ENCODE assay signal across 15 mouse cellular contexts in the genomic region with DNA sequence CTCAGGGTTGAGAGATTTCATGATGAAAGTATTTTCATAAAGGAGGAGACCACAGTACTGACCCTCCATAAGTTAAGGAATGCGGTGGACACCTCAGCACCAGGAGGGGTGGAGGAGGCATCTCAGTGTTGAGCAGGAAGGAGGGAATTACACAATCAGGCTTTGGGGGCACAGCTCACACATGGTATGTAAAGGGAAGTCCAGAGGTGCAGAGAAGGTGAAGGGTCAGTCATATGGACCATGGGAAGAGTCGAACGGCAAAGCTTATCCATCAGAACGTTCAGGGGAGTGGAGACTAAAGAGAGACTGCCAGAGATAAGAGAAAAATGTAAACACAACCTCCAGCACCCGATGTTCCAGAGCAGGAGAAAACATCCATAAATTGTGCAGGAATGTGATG.
DNase-seq lines count a peak whose midpoint lies in the region; ATAC-seq and TF ChIP-seq lines count a peak whose summit lies in the region.
"Had no signal": no experiment of that assay in that cellular context is flagged by ENCODE, and none has a peak within 500 bp of the region (broad histone marks: within the 10 kb centered on the region; RNA-seq: fewer than 3 reads in every experiment).

No protein-coding gene starts in this region.

- H3K36me3 ChIP-seq in kidney, postnatal 0 days (ENCODE audit: insufficient read depth, low read length), result no peaks in the 10 kb centered on the region
- H3K36me3 ChIP-seq in embryonic facial prominence, embryonic 14.5 days (ENCODE audit: control insufficient read depth, insufficient read depth, low read length), result no peaks in the 10 kb centered on the region
- no peaks in the 10 kb centered on the region for H3K36me3 ChIP-seq in limb, embryonic 10.5 days
- no peaks in the 10 kb centered on the region for H3K36me3 ChIP-seq in stomach, embryonic 15.5 days
- H3K36me3 ChIP-seq: midbrain, embryonic 12.5 days had no signal

- H3K27me3 ChIP-seq in kidney, postnatal 0 days (ENCODE audit: insufficient read depth, low read length), result no peaks in the 10 kb centered on the region
- no peaks in the 10 kb centered on the region for H3K27me3 ChIP-seq in embryonic facial prominence, embryonic 14.5 days (replicated peaks; ENCODE audit: control insufficient read depth, insufficient read depth, low read length)
- H3K27me3 ChIP-seq in limb, embryonic 10.5 days (ENCODE audit: low read depth, poor library complexity, severe bottlenecking), result no peaks in the 10 kb centered on the region
- H3K27me3 ChIP-seq in stomach, embryonic 15.5 days (replicated peaks), result no peaks in the 10 kb centered on the region
- H3K27me3 ChIP-seq: midbrain, embryonic 12.5 days had no signal

- 0 out of 2 replicates have a peak, but pooled peaks cover 4% of the 10 kb centered on the region for H3K4me1 ChIP-seq in kidney, postnatal 0 days (replicated peaks; ENCODE audit: insufficient read depth, low read length)
- peaks cover 17% of the 10 kb centered on the region for H3K4me1 ChIP-seq in embryonic facial prominence, embryonic 14.5 days (ENCODE audit: control insufficient read depth, insufficient read depth, low read length)
- H3K4me1 ChIP-seq in limb, embryonic 10.5 days, result peaks cover 46% of the 10 kb centered on the region
- 0 out of 2 replicates have a peak, but pooled peaks cover 2% of the 10 kb centered on the region for H3K4me1 ChIP-seq in stomach, embryonic 15.5 days
- H3K4me1 ChIP-seq: midbrain, embryonic 12.5 days had no signal

- no peak overlapping the region for H3K9ac ChIP-seq in kidney, postnatal 0 days (ENCODE audit: low read depth, low read length)
- H3K9ac ChIP-seq in embryonic facial prominence, embryonic 14.5 days (ENCODE audit: low read depth, low read length), result no peak overlapping the region
- no peak overlapping the region for H3K9ac ChIP-seq in stomach, embryonic 15.5 days
- H3K9ac ChIP-seq: midbrain, embryonic 12.5 days had no signal

- WGBS in kidney, postnatal 0 days, result 26% methylated on average over 5 of the region's 5 CpGs
- 26% methylated on average over 5 of the region's 5 CpGs for WGBS in embryonic facial prominence, embryonic 14.5 days
- 39% methylated on average over 5 of the region's 5 CpGs for WGBS in limb, embryonic 10.5 days
- WGBS in stomach, embryonic 15.5 days, result 23% methylated on average over 5 of the region's 5 CpGs

- TF ChIP-seq CTCF in kidney, postnatal 0 days (IDR thresholded peaks at IDR 0.05; ENCODE audit: low read depth), result no peak

- H3K9me3 ChIP-seq in kidney, postnatal 0 days (replicated peaks; ENCODE audit: low read length), result no peaks in the 10 kb centered on the region
- H3K9me3 ChIP-seq in embryonic facial prominence, embryonic 14.5 days (ENCODE audit: control insufficient read depth, low read length), result peaks cover 5% of the 10 kb centered on the region; the same call in 1 of the 2 replicates
- H3K9me3 ChIP-seq in limb, embryonic 10.5 days (replicated peaks), result no peaks in the 10 kb centered on the region
- no peaks in the 10 kb centered on the region for H3K9me3 ChIP-seq in stomach, embryonic 15.5 days

- no peak overlapping the region for H3K4me2 ChIP-seq in kidney, postnatal 0 days (ENCODE audit: low read length)
- no peak overlapping the region for H3K4me2 ChIP-seq in embryonic facial prominence, embryonic 14.5 days (ENCODE audit: low read depth, low read length)
- no peak overlapping the region for H3K4me2 ChIP-seq in stomach, embryonic 15.5 days
- H3K4me2 ChIP-seq: midbrain, embryonic 12.5 days had no signal

- DNase-seq in kidney, postnatal 0 days (ENCODE audit: low spot score), result peak; percentile 48
- no peak for DNase-seq in kidney, adult 9 months
- no peak for DNase-seq in embryonic facial prominence, embryonic 14.5 days (ENCODE audit: low spot score)
- no peak for DNase-seq in limb, embryonic 10.5 days (ENCODE audit: low spot score)
- no peak for DNase-seq in embryo, embryonic 10 days (ENCODE audit: low spot score)
- no peak for DNase-seq in layer of hippocampus, postnatal 10 days (ENCODE audit: low spot score in 2 of 2)
- DNase-seq: adrenal gland, postnatal 14 days; gastrocnemius, postnatal 10 days; heart, postnatal 4 days; kidney, adult 11 months; layer of hippocampus, adult 9-11 months; thymus, postnatal 36 days had no signal

- no peak; the same call in 1 of the 2 replicates for ATAC-seq in kidney, postnatal 0 days (replicated peaks; ENCODE audit: low FRiP score, low read depth)
- ATAC-seq in embryonic facial prominence, embryonic 14.5 days (ENCODE audit: low read depth), result peak; percentile 39; the same call in 1 of the 2 replicates
- ATAC-seq in stomach, embryonic 15.5 days (ENCODE audit: insufficient read depth, low FRiP score, low read depth), result no peak
- ATAC-seq: forebrain, embryonic 14.5 days had no signal

- no peak overlapping the region for H3K4me3 ChIP-seq in kidney, postnatal 0 days (replicated peaks; ENCODE audit: low read depth, low read length)
- no peak overlapping the region for H3K4me3 ChIP-seq in embryonic facial prominence, embryonic 14.5 days (ENCODE audit: low read depth, low read length)
- H3K4me3 ChIP-seq in limb, embryonic 10.5 days, result no peak overlapping the region
- H3K4me3 ChIP-seq in stomach, embryonic 15.5 days (replicated peaks), result no peak overlapping the region
- H3K4me3 ChIP-seq: midbrain, embryonic 12.5 days had no signal

- peak overlapping the region; percentile 25; the same call in 1 of the 2 replicates for H3K27ac ChIP-seq in kidney, postnatal 0 days
- H3K27ac ChIP-seq in embryonic facial prominence, embryonic 14.5 days (replicated peaks; ENCODE audit: low read depth, low read length), result peak overlapping the region; percentile 89
- peak overlapping the region; percentile 91 for H3K27ac ChIP-seq in limb, embryonic 10.5 days
- H3K27ac ChIP-seq in stomach, embryonic 15.5 days, result peak overlapping the region; percentile 79
- H3K27ac ChIP-seq: midbrain, embryonic 12.5 days had no signal

Comparison
In these comparisons a context has a peak if more than half of its experiments do, and no peak if none do; other contexts are left out.
1. H3K27ac ChIP-seq: peak in every context shown above with its lines; median percentile 91 in limb, embryonic 10.5 days; 89 in embryonic facial prominence, embryonic 14.5 days; 79 in stomach, embryonic 15.5 days; 25 in kidney, postnatal 0 days.